In the genomic region with DNA sequence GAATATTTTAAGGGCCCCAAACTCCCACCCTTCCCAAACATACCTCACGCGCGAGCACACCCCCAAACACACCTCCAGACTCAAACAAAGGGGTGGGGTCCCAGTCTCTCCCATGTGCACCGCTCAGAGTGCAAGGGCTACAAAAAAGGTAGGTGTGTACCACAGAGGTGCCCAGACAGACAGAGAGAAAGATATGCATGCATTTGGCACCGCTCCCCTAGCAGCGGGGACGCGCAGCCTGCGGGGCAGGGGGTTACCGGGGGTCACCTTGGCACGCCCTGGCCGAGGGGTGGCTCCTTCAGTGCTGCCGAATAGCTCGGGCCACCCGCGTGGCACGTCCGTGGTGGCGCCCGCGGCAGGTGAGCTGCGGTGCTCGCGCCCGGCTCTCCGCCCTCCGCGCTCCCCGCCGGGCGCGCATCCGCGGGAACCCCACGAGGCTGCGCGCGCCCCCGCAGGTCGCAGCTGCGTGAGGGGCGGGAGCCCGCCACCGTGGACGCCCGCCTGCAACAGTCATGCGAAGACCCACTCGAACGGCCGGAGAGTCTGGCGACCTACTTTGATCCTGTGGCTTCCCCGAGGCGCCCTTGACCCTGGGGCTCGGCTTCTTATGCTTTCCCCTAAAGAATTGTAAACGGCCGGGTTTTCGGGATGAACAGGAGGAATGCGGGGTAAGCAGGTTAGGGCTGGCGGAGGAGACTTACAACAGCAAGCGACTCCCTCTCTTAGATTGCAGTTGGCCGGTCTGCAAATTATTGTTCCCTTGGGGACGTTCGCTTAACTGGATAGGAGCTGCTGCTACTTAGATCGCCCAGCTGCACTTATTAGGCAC, we compare ENCODE assay signal across 9 mouse cellular contexts. TPM values are rescaled to one million over a fixed set of nuclear protein-coding genes. Genes with fewer than 3 reads are reported as not detected.
DNase-seq lines count a peak whose midpoint lies in the region; ATAC-seq and TF ChIP-seq lines count a peak whose summit lies in the region.
"Had no signal": no experiment of that assay in that cellular context is flagged by ENCODE, and none has a peak within 500 bp of the region (broad histone marks: within the 10 kb centered on the region; RNA-seq: fewer than 3 reads in every experiment).

A gene (minus strand): TSS at position 762 of the 829 bp plus-strand sequence.

- H3K4me2 ChIP-seq in hindbrain, embryonic 15.5 days: peak within 1 kb of the TSS; percentile 86
- peak within 1 kb of the TSS; percentile 60 for H3K4me2 ChIP-seq in liver, embryonic 11.5 days

- peak; percentile 40 to 50 for DNase-seq in cerebellum, postnatal 10 days
- no peak for DNase-seq in cerebellum, adult 9-11 months
- DNase-seq in spleen, adult 2 months (ENCODE audit: low read depth in 1 of 2, low spot score in 2 of 2): no peak
- no peak for DNase-seq in spleen, postnatal 14 days (ENCODE audit: low spot score in 2 of 2)
- DNase-seq in liver, embryonic 11.5 days (ENCODE audit: low spot score): no peak
- peak; percentile 66 to 72 for DNase-seq in right cerebral cortex, postnatal 10 days (ENCODE audit: low spot score in 2 of 2)
- no peak for DNase-seq in ovary, adult 18-20 months (ENCODE audit: low spot score)

- no peak for TF ChIP-seq POLR2A in spleen, adult 2 months (IDR thresholded peaks at IDR 0.05; ENCODE audit: low read depth, low read length)

- WGBS in spleen, adult 2 months: 1% methylated on average over 63 of the region's 64 CpGs
- under 1% methylated on average over 63 of the region's 64 CpGs for WGBS in hindbrain, embryonic 15.5 days
- WGBS in liver, embryonic 11.5 days: 3% methylated on average over 64 of the region's 64 CpGs

- H3K9ac ChIP-seq in hindbrain, embryonic 15.5 days: peak within 1 kb of the TSS; percentile 62
- H3K9ac ChIP-seq in liver, embryonic 11.5 days (ENCODE audit: low read depth, low read length): no peak within 1 kb of the TSS

- no peak for TF ChIP-seq CTCF in spleen, adult 2 months (IDR thresholded peaks at IDR 0.05; ENCODE audit: extremely low read depth, insufficient read depth, insufficient read length, insufficient replicate concordance)

- peaks cover 2% of the 10 kb centered on the region for H3K4me1 ChIP-seq in spleen, adult 2 months (ENCODE audit: control insufficient read depth, insufficient read depth, insufficient read length)
- peaks cover 4% of the 10 kb centered on the region; the same call in 1 of the 2 replicates for H3K4me1 ChIP-seq in hindbrain, embryonic 15.5 days (replicated peaks)
- no peaks in the 10 kb centered on the region for H3K4me1 ChIP-seq in liver, embryonic 11.5 days (replicated peaks; ENCODE audit: control insufficient read depth, insufficient read depth, low read length)

- peak; percentile 84 for ATAC-seq in hindbrain, embryonic 15.5 days (ENCODE audit: low FRiP score, low read depth)
- peak; percentile 21; the same call in 1 of the 2 replicates for ATAC-seq in liver, embryonic 11.5 days (replicated peaks; ENCODE audit: low FRiP score)

- peaks cover 5% of the 10 kb centered on the region for H3K27me3 ChIP-seq in spleen, adult 2 months (ENCODE audit: control insufficient read depth, insufficient read depth, low read length)
- H3K27me3 ChIP-seq in hindbrain, embryonic 15.5 days: peaks cover 40% of the 10 kb centered on the region
- H3K27me3 ChIP-seq in liver, embryonic 11.5 days (replicated peaks; ENCODE audit: control insufficient read depth, insufficient read depth, low read length): peaks cover 40% of the 10 kb centered on the region

- H3K27ac ChIP-seq in spleen, adult 2 months (ENCODE audit: insufficient read depth, low read length): no peak within 1 kb of the TSS
- H3K27ac ChIP-seq in hindbrain, embryonic 15.5 days (replicated peaks): peak within 1 kb of the TSS; percentile 75
- H3K27ac ChIP-seq in liver, embryonic 11.5 days (ENCODE audit: low read depth, low read length): no peak within 1 kb of the TSS

- peak within 1 kb of the TSS; percentile 42; the same call in 1 of the 2 replicates for H3K4me3 ChIP-seq in spleen, adult 2 months (ENCODE audit: extremely low read depth, insufficient read depth, insufficient read length)
- peak within 1 kb of the TSS; percentile 63 for H3K4me3 ChIP-seq in hindbrain, embryonic 15.5 days
- H3K4me3 ChIP-seq in liver, embryonic 11.5 days (ENCODE audit: low read depth, low read length): peak within 1 kb of the TSS; percentile 36

- no peaks in the 10 kb centered on the region for H3K36me3 ChIP-seq in spleen, adult 2 months (ENCODE audit: control insufficient read depth, insufficient read depth, low read length)
- no peaks in the 10 kb centered on the region for H3K36me3 ChIP-seq in hindbrain, embryonic 15.5 days
- H3K36me3 ChIP-seq in liver, embryonic 11.5 days (ENCODE audit: control insufficient read depth, insufficient read depth, low read length): no peaks in the 10 kb centered on the region

- no peaks in the 10 kb centered on the region for H3K9me3 ChIP-seq in hindbrain, embryonic 15.5 days
- no peaks in the 10 kb centered on the region; the same call in 1 of the 2 replicates for H3K9me3 ChIP-seq in liver, embryonic 11.5 days (ENCODE audit: control insufficient read depth, low read length)

RNA-seq across cellular contexts. Expression of the gene that starts here (rescaled TPM):
- polyA plus RNA-seq in spleen, adult 2 months (2012; rRNA removed): 0.18 and 0.27 TPM in 2 replicates
- 21.0 and 27.5 TPM in 2 replicates for polyA plus RNA-seq in hindbrain, embryonic 15.5 days (2015; fragmentation: Nextera tagmentation; extraction: Ambion mirVana)
- polyA plus RNA-seq in liver, embryonic 11.5 days (2014; fragmentation: Nextera tagmentation; extraction: Ambion mirVana): 0.37 and 0.43 TPM in 2 replicates
- polyA plus RNA-seq: C2C12 had no signal

Comparison
In these comparisons a context has a peak if more than half of its experiments do, and no peak if none do; other contexts are left out.
1. RNA of the gene that starts here (polyA plus RNA-seq): 21.0 to 27.5 TPM in hindbrain, embryonic 15.5 days; 0.37 to 0.43 TPM in liver, embryonic 11.5 days and 0.18 to 0.27 TPM in spleen, adult 2 months; every median in the first group is over 10 times any median in the second.
2. DNase-seq: peak in cerebellum, postnatal 10 days (2 of 2) and right cerebral cortex, postnatal 10 days (2 of 2); none in cerebellum, adult 9-11 months (single experiment), spleen, adult 2 months (0 of 2), spleen, postnatal 14 days (0 of 2), liver, embryonic 11.5 days (single experiment) and ovary, adult 18-20 months (single experiment).
3. Peak in ATAC-seq, H3K4me3 ChIP-seq and H3K4me2 ChIP-seq in liver, embryonic 11.5 days; RNA of the gene not detected or under 1 TPM.
4. Peak in every context shown above with its lines, with median percentiles within 50 percentile points of each other: H3K4me3 ChIP-seq.